Mouse (Mus musculus) left cerebral cortex, adult 8-10 months (tissue): ENCODE measurements around the gene Kpna6. TPM values are rescaled to one million over a fixed set of nuclear protein-coding genes. Genes with fewer than 3 reads are reported as not detected.
"Not testable (repeated sequence)": the region's sequence is repeated elsewhere in the genome, so short reads cannot be mapped to it uniquely, and the experiment has no call there.

Experiments used
- DNase-seq, 2 experiments: peaks; one replicate each; pipeline ENCODE4 v3.0.0; 2022; ENCODE audit warnings: low spot score in 2 of 2
- total RNA-seq, 4 experiments: library from RNA; stranded (reverse); gene quantifications; 2 replicates each; pipeline ENCODE4 v1.2.4; 2022

Gene Kpna6
- 10 to 100 TPM; 86.1 to 96.3 (median 94.1) TPM for total RNA-seq

DNA sequence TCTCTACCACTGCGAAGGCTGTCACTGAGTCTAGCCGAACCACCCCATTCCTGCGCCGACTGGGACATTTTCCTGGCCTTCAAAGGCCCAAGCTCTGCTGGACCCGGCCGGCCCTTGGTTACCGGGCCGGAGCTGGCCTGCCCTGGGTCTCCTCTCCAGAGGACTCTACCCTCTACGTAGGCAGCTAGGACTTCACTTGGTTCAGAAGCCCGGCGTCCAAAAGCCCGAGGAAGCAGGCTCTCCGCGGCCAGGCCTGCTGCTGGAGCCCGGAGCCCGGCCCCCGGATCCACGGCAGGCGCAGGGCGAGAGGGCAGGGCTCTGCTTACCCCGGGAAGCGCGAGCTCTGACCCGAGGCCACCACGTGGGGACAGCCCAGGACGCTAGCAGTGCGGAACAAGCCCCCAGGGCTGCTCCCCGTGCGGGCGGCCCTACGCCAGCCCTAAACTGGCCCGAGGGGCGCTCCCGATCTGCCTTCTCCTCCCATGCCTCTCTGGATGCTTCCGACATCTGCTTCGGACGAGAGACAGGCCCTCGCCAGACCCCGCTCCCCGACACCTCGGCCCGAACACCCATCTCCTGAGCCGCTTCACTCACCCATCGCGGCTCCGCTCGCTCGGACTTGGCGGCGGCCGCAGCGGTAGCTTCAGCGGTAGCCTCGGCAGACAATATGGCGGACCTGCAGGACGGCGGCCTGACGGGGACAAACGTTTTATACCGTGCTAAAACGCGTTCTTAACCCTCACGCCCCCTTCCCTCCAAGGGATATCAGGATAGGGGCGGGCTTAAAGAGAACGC lies at the start of gene Kpna6:
TSS of gene Kpna6 (minus strand) at position 685 of the 795 bp plus-strand sequence.
- DNase-seq: peak; percentile 84 to 94

DNA sequence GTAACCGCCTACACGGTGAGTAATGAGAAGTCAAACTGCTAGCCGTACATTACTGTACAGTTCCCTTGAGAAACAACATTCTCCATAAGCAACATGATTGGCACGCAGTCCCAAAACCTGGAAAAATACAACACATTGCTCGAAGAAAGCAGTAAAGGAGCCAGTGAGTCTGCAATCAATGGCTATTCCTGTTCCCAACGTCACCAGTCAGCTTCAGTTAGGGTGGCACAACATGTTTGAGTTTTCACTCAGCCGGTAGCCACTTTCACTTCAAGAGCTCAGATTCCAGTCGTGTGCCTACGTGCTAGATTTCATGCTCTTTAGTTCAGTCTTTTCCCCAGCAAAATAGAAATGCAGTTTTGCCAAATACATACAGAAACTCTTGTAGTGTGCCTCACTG lies 43.7 kb upstream of the Kpna6 start:
- DNase-seq: no peak

DNA sequence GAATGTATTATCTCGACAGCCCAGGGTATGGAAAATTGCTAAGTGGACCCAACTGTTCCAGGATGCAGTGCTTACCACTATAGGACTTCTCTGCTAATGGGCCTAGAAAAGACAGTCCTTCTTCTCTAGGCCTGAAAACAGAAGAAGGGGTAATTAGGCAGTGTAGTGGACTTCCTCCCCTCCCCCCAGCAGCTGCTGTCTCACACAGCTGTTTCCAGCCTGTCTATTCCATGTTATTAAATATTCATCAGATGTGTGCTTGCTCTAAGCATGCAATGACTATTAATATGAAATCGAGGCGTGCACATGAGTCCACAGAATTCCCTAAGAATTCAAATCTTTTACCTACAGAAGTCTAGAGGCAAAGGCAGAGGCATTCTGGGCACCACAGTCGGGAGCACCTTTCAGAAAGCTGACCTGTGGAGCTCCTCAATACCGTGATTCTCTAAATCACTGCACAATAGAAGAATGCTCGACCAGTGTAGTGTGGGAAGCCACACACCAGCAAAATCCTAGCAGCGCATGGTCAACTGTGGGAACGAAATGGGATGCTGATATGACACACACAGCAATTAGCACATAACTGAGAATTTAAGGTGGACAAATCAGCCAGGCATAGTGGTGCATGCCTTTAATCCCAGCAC lies 37.0 kb upstream of the Kpna6 start:
- DNase-seq: no peak

DNA sequence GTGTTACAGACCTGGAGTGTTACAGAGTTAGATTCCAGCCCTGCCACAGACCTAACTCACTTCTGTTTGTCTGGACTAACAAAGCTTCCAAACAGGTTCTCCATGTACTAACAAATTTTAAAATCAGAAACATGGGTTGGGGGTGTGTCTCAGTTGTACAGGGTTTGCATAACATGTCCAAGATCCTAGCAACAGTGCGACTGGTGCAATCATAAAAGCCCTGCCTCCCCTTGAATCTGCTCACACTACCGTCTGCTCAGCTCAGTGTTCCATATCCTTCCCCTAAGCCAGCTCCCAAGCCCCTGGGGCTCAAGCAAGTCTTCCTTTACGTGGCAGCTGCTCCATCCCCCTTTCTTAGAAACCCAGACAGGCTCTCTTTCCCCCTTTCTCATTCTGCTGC lies 34.2 kb upstream of the Kpna6 start:
- no peak for DNase-seq

DNA sequence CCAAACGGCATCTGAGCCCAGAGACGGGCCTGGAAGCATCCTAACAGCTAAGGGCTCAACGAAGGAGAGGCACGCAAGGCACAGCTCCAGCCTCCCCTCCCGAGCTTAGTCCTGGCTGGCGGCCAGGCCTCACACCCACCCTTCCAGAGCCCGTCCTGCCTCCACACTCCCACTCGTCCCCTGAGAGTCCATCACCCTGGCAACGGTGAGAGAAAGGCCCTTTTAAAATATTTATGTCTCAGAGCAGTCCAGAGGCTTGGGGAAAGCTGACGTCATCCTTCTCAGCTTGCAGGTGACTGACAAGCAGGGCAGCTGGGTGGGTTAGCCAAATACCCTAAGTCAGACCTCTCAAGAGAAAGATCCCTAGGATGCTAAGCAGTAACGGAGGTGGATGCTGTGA lies 29.9 kb upstream of the Kpna6 start:
- DNase-seq: peak; percentile 67 to 86

DNA sequence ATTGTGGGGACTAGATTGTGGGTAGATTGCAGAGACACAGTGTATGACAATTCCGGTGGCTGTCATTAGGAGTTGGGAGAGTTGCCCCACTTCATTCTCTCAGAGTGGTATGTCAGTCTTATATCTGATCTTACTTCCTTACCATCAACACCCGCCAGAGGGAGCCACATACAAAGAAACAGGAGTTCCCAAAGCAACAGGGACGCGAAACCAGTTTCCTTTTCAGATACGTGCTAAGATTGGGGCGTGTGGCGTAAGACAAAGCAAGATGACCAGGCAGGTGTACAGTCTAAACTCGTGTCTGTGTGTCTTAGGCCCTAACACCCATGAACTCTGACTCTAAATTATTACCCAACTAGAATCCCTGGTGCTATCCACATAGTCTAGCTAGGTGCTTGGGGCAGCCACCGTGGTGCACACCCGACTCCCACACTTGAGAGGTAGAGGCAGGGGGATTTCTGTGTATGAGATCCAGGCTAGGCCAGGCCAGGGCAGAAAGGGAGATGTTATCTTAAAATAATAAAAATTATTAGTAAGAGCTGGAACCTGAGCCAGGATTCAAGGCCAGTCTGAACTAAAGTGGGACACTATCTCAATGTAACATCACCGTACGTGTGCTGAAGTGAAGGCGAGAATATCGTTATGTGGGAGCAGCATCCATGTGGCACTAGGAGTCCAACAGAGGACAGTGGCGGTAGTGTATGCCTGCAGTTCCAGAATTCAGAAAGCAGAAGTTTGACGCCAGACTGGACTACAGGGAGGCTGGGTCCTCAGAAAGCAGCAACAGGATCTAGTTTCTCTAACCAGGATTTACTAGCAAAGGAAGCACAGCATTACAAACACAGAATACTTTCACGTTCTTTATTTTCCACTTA lies 29.2 kb upstream of the Kpna6 start:
- DNase-seq: peak; percentile 64 to 78

DNA sequence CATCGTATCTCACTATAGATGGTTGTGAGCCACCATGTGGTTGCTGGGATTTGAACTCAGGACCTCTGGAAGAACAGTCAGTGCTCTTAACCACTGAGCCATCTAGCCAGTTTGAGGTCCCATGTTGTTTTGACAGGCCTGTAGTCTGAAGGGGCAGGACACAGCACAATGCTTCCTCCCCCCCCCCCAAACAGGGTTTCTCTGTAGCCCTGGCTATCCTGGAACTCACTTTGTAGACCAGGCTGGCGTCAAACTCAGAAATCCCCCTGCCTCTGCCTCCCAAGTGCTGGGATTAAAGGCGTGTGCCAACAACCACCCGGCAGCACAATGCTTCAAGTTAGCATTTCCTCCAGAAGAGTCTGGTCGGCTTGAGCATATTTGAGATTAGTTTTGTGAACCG lies 28.1 kb upstream of the Kpna6 start:
- not testable (repeated sequence) for DNase-seq

DNA sequence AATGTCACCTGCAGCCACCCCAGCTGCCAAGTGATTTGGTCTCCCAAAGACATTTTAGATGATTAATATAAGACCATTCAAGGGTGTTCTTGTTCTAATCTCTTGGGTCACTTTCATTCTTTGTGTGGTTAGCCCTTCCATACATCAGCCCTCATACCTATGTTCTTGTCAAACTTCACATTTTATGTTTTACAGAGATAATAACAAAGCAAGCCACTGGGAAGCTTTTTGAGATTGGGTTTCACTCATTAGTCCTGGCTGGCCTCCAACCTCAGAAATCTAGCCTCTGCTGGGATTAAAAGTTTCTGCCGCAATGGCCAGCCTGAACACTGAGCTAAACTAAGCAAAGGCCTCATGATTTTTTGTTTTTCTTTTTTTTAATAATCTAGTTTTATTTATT lies 27.6 kb upstream of the Kpna6 start:
- DNase-seq: no peak

DNA sequence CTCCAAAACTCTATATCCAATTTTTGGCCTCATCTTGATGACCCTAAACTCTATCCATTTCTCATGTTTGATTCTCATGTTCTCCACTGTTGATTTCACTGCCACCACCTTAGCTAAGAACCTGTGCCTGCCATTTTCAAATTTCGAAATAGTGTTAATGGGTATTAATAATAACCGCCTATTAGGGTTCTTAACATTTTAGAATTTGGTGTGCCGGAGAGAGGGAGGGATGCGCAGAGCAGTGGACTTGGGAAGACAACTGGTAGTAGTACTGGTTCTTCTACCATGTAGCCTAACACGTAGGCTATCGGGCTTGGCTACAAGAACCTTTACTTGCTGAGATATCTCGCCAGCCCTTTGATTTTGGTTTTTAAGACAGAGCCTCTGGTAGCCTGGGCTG lies 24.6 kb upstream of the Kpna6 start:
- DNase-seq: no peak

DNA sequence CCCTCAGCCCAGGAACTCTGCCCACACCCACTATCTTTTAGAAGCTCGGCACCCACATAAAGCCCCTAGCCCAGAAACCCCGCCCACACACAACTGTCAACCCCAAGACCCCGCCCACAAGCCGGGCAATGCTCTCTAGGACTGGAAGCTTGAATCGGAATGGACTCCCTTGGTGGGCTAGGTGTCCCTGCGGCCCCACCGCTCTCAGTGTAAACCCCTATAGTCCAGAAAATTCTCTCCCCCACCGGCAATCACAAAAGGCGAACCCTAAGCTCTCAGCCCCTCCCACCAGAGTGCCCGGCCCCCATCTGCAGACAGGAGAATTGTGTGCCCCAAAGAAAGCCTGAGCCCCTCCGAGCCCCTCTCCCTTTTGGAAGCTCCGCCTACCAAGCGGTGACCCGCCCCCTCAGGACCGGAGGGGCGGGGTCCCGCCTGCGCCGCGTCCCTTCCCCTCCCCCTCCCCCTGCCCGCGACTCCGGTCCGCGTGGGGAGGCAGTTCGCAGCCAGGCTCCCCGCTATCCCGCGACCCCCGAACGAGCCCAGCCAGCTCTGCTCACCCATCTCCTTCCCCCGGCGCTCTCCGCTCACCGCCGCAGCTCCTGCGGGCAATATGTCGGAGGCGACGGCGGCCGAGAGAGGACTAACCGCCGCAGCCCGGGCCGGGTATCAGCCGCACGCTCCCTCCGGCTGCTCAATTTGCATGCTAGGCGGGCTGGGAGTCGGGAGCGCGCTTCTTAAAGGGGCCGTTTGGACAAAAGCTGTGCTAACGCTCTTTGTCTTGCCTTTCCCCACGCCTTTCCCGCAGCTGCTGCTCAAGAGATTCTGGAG lies 23.8 kb upstream of the Kpna6 start, which contains the start of gene Tmem39b:
TSS of gene Tmem39b (minus strand) at position 681 of the 828 bp plus-strand sequence.
- peak; percentile 79 to 87 for DNase-seq

DNA sequence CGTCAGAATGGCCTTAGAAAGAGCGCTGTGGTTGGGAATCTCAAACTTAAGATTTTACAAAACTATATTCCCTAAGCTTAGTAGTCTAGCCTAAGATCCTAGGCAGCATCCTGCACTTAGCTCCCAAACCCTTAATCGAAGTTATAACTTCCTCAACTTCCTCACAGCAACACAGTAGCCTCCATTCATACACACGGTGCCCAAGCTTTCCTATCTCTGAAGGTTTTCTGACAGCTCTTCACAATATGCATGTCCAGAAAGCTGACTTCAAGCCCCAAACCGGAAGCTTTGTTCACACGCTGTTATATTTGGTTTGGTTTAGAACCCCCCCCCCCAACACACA lies 23.2 kb upstream of the Kpna6 start:
- no peak for DNase-seq

DNA sequence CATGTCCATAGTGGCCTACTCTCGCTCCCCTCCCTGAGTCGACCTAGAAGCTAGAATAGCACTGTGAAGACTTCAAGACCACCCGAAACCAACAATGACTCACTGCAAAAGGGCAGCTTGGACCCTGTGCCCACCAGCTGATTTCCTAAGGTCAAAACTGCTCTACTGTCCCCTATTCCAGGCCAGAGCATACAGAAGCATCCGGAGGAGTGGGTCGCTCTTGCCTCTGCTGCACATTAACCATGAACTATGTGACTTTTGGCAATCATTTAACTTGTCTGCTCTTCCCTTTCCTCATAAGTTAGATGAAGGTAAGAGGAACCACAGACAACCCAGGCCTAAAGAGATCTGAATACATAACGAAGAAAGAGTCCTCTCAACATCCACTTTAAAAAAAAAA lies 12.0 kb upstream of the Kpna6 start:
- no peak for DNase-seq

DNA sequence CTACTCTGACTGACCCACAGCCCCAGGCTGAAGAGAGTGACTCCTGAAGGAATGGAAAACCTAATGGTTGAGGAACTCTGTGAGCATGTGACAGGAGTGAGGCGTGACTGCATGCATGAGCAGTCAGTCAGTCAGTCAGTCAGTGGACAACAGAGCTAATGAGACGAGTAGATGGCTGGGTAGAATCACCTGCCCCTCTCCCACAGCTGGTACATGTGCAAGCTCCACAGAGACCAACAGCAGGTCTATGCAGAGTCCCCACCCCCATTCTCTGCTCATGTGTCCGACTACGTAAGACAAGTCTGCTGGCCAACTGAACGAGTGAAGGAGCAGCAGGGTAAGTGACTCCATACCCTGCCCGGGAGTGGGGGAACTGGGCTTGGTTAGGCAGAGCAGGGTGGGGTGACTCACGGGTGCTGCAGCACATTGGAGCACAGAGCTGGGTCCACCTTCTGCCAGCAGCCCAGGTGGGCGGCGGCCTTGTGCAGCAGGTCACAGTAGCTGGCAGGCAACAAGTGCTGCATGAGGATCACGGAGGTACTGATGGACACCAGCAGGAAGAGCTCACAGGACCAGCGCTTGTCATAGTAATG lies 11.4 kb upstream of the Kpna6 start:
- no peak for DNase-seq

DNA sequence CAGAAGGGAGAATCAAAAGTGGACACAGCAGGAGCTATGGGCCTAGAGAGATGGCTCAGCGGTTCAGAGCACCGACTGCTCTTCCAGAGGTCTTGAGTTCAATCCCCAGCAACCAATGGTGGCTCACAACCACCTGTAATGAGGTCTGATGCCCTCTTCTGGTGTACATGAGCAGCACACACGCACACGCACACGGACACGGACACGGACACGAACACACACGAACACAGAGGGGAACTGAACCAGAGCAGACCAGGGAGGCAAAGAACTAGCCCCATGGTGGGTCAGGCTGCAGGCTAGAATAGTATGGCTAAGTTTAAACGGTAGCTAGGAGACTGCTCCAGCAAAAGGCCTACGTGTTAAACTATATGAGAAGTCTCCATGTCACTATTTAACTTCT lies 9.3 kb upstream of the Kpna6 start:
- DNase-seq: no peak

DNA sequence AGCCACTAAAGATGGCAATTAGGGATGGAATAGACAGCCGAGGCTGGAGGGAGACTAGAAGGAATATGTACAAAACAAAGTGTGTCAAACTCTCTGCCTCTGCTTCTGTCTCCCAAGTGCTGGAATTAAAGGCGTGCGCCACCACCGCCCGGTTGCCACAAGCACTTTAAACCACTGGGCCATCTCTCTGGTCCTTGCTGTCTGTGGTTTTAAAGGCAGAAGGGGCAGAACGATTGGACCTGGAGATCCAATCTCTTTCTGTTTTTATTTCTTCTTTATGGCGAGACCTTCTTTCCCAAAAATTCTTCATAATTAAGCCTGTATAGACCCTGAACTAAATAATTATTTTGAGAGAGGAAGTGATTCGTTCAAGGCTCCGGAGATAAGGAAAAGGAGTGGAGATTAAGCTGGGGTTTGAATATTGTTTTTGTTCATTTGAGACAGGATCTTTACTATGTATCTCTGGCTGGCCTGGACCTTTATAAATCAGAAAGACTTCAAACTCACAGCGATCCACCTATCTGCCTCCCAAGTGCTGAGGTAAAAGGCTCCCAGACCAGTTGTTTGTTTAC lies 397 bp upstream of the Kpna6 start:
- DNase-seq: no peak

DNA sequence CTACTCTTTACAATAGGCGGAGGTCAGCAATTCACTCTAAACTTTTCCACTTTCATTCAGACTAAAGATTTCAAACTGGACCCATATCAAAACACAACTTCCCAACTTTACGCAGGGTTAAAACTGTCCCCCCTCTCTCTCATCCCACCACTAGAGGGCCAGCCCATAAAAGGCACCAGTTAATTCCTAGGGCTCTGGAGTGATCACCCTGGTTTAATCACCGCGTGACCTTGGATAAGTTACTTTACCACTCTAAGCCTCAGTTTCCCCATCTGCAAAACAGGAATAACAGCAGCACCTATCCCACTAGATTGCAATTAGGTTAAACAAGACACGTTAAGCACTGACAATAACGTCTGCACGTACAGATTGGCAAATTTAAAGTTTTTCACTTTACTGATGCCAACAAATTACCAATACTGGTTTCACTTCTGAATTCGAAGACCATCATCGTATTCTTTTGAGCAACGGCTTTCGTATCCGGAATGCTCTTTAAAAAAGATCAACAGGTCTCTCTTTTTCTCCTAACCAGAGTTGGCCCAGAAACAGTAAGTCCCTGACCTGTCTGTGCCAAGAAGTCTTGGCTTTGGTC lies 980 bp downstream of the Kpna6 start:
- no peak for DNase-seq

DNA sequence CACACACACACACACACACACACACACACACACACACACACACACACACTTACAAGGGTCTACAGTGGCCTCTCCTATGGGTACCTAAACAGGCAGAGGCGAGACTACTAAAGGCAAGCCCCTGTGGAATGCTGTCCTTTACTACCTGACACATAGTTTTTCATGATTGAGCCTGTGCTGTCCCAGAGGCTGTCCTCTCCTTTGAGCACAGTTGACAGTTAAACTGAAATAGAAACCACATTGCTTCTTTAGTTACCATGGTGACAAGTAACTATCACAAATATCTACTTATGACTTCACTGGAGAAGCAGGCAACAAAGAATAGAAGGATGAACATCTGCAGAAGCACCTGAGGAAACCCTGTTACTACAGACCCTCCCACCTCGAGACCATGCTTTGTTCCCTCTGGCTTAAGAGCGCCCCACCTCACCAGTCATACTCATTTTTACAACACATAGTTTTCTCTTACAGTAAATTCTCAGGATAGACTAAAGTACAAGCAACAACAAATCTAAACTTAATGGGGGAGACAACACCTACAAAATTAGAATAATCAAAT lies 10.2 kb downstream of the Kpna6 start:
- no peak for DNase-seq

DNA sequence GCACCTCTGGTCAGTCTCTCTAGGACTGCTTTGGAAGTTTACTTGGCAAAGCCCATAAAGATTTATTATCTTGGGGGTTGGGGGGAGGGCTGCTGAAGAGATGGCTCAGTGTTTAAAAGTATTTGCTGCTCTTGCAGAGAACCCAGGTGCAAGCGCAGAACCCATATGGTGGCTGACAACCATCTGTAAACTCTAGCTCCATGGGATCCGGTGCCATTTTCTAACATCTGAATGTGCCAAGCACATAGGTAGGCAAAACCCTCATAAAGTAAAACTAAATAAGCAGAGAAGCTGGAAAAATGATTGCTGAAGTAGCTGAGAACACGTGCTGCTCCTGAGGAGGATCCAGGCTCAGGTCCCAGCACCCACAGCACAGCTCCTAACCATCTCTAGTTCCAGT lies 11.0 kb downstream of the Kpna6 start:
- DNase-seq: no peak

DNA sequence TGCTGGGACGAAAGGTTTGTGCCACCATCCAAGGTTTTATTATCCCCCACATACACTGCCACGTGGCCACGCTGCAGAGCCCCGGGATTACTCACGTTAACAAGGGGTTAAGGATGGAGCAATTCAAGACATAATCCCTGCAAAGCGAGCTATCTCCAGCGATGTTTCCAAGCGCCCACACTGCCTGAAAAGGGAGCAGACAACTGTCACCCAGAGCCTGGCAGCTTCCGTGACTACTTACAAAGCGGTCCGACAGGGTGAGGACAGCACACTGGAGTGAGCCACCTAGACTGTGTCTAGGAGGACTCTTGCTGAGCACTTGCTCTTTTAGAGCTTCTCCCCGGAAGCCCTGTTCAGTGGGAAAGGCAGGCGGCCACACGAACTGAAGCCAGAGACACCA lies 17.8 kb downstream of the Kpna6 start:
- DNase-seq: no peak

DNA sequence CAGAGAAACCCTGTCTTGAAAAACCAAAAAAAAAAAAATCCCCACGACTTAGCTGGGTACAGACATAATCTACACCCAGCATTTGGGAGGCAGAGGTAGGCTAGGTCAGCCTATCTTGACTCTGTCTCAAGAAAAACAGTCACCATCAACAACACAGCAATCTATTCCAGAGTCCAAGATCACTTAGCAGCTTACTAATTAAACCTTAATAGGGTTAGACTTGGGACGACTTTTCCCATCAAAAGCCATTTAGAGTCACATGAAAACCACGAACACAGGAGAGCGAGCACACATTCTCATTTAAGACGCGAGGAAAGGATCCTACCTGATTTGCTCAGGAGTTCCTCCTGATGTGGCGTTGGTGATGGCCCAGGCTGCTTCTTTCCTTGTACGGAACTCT lies 22.2 kb downstream of the Kpna6 start:
- no peak for DNase-seq
